ENCODE assay signal across 8 mouse cellular contexts in the genomic region with DNA sequence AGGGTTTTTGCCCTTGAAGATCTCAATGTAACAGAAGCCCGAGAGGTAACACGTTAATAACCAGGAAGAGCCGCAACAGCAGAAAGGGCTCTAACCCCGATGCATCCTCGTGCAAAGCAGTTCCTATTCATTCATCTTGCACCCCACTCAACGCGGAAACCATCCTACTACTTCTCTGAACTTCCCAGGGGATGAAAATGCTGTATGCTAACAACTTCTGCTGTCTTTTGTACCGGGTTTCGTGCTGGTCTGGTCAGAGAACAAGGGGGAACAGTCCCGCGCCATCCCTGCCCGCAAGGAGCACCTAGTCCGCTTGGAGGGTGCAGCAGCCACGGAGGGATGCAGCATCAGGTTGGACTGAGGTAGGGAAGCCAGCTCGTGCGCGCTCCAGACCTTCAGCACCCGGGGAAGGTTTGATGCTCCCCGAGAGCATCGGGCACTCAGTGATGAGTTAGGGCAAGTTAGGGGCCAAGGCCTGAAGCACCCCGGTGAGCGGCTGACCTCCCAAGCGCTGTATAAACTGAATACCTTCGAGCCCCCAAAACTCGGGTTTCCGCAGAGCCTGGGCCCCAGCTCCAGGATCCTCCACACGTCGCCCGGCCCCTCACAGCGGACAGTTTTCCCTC. TPM values are rescaled to one million over a fixed set of nuclear protein-coding genes. Genes with fewer than 3 reads are reported as not detected.
DNase-seq lines count a peak whose midpoint lies in the region; ATAC-seq and TF ChIP-seq lines count a peak whose summit lies in the region.

No protein-coding gene starts in this region.

- no peaks in the 10 kb centered on the region for H3K27me3 ChIP-seq in embryonic facial prominence, embryonic 11.5 days (ENCODE audit: control insufficient read depth, insufficient read depth, low read length)
- no peaks in the 10 kb centered on the region for H3K27me3 ChIP-seq in heart, embryonic 16.5 days (ENCODE audit: control insufficient read depth, insufficient read depth, low read length)
- no peaks in the 10 kb centered on the region for H3K27me3 ChIP-seq in small intestine, adult 2 months (ENCODE audit: control insufficient read depth, insufficient read depth, low read length)

- intact Hi-C loops in gastrocnemius, adult 2 months (cut with DNase I): loop anchor here (5.0 kb wide), 1 partner anchor 80 kb away; the partner anchor contains the start of gene Fam76a

- peak overlapping the region; percentile 88 for H3K27ac ChIP-seq in gastrocnemius, adult 2 months
- H3K27ac ChIP-seq in embryonic facial prominence, embryonic 11.5 days (replicated peaks; ENCODE audit: low read depth, low read length): peak overlapping the region; percentile 7; the same call in 1 of the 2 replicates
- H3K27ac ChIP-seq in heart, embryonic 16.5 days (ENCODE audit: low read length): peak overlapping the region; percentile 68
- H3K27ac ChIP-seq in small intestine, adult 2 months (ENCODE audit: insufficient read depth, low read depth, low read length): no peak overlapping the region

- peak overlapping the region; percentile 90 for H3K9ac ChIP-seq in embryonic facial prominence, embryonic 11.5 days (replicated peaks; ENCODE audit: low read length)
- peak overlapping the region; percentile 93 for H3K9ac ChIP-seq in heart, embryonic 16.5 days (ENCODE audit: low read length)

- peaks cover 3% of the 10 kb centered on the region for H3K36me3 ChIP-seq in embryonic facial prominence, embryonic 11.5 days (replicated peaks; ENCODE audit: control insufficient read depth, insufficient read depth, low read depth, low read length)
- H3K36me3 ChIP-seq in heart, embryonic 16.5 days (ENCODE audit: control insufficient read depth, insufficient read depth): peaks cover 21% of the 10 kb centered on the region
- H3K36me3 ChIP-seq in small intestine, adult 2 months (ENCODE audit: control insufficient read depth, insufficient read depth, low read length): peaks cover 9% of the 10 kb centered on the region

- H3K9me3 ChIP-seq in embryonic facial prominence, embryonic 11.5 days (replicated peaks; ENCODE audit: control insufficient read depth, low read length): no peaks in the 10 kb centered on the region
- no peaks in the 10 kb centered on the region for H3K9me3 ChIP-seq in heart, embryonic 16.5 days (replicated peaks; ENCODE audit: control insufficient read depth, low read length)

- TF ChIP-seq CTCF in gastrocnemius, adult 2 months (IDR thresholded peaks at IDR 0.05): no peak
- no peak for TF ChIP-seq CTCF in small intestine, adult 2 months (IDR thresholded peaks at IDR 0.05; ENCODE audit: extremely low read depth, insufficient read length, insufficient replicate concordance, low read depth, low read length)

- H3K4me2 ChIP-seq in embryonic facial prominence, embryonic 11.5 days (ENCODE audit: low read depth, low read length): peak overlapping the region; percentile 49
- H3K4me2 ChIP-seq in heart, embryonic 16.5 days (ENCODE audit: low read depth, low read length): peak overlapping the region; percentile 91

- H3K4me1 ChIP-seq in embryonic facial prominence, embryonic 11.5 days (ENCODE audit: control insufficient read depth, insufficient read depth, low read length): no peaks in the 10 kb centered on the region; the same call in 1 of the 2 replicates
- peaks cover 10% of the 10 kb centered on the region for H3K4me1 ChIP-seq in heart, embryonic 16.5 days (ENCODE audit: control insufficient read depth, insufficient read depth, low read length)
- no peaks in the 10 kb centered on the region for H3K4me1 ChIP-seq in small intestine, adult 2 months (ENCODE audit: control insufficient read depth, insufficient read depth, insufficient read length, low read length)

- no peak for TF ChIP-seq POLR2A in small intestine, adult 2 months (IDR thresholded peaks at IDR 0.05; ENCODE audit: low read depth, low read length)

- ATAC-seq in embryonic facial prominence, embryonic 11.5 days (replicated peaks; ENCODE audit: insufficient number of reproducible peaks, low FRiP score, low TSS enrichment, low read depth): peak; percentile 50; the same call in 1 of the 2 replicates
- ATAC-seq in heart, embryonic 16.5 days (replicated peaks; ENCODE audit: extremely low read depth, insufficient read depth, low FRiP score): 0 out of 2 replicates have a peak, but pooled peaks have one; percentile 5
- ATAC-seq in megakaryocyte progenitor cell, adult 5-6 weeks (replicated peaks; ENCODE audit: poor library complexity): peak; percentile 41

- DNase-seq in gastrocnemius, adult 2 months: peak; percentile 26
- no peak for DNase-seq in gastrocnemius, adult 8-10 months (ENCODE audit: low spot score in 2 of 2)
- DNase-seq in adrenal gland, postnatal 10 days: peak; percentile 36
- DNase-seq in embryonic facial prominence, embryonic 11.5 days (ENCODE audit: low spot score): peak; percentile 26
- peak; percentile 10 to 24 for DNase-seq in layer of hippocampus, postnatal 14 days (ENCODE audit: low spot score in 2 of 2)

- 1% methylated on average over 30 of the region's 30 CpGs for WGBS in embryonic facial prominence, embryonic 11.5 days
- WGBS in heart, embryonic 16.5 days: under 1% methylated on average over 30 of the region's 30 CpGs
- under 1% methylated on average over 30 of the region's 30 CpGs for WGBS in small intestine, adult 2 months

- H3K4me3 ChIP-seq in gastrocnemius, adult 2 months: peak overlapping the region; percentile 72
- peak overlapping the region; percentile 70 for H3K4me3 ChIP-seq in embryonic facial prominence, embryonic 11.5 days (ENCODE audit: low read depth, low read length)
- H3K4me3 ChIP-seq in heart, embryonic 16.5 days (ENCODE audit: low read length): peak overlapping the region; percentile 89
- peak overlapping the region; percentile 77 for H3K4me3 ChIP-seq in small intestine, adult 2 months (ENCODE audit: low read depth, low read length)

RNA-seq across cellular contexts. Expression of gene Ppp1r8, which starts 0.6 kb away (rescaled TPM):
- total RNA-seq in gastrocnemius, adult 2 months (2021): 10 to 100 TPM; 13.6 to 14.8 TPM
- total RNA-seq in gastrocnemius, adult 8-10 months (2022): 10 to 100 TPM; 11.9 to 16.5 (median 12.9) TPM
- total RNA-seq in adrenal gland, postnatal 10 days (2021): 10 to 100 TPM; 41.6 to 44.6 TPM
- polyA plus RNA-seq in embryonic facial prominence, embryonic 11.5 days (2014; fragmentation: Nextera tagmentation; extraction: Ambion mirVana): 117 and 124 TPM in 2 replicates
- 37.1 and 42.9 TPM in 2 replicates for polyA plus RNA-seq in heart, embryonic 16.5 days (2015; fragmentation: Nextera tagmentation; extraction: Ambion mirVana)
- 10 to 100 TPM; 44.1 to 44.9 TPM for total RNA-seq in layer of hippocampus, postnatal 14 days (2021)
- total RNA-seq in megakaryocyte progenitor cell, adult 5-6 weeks (2015): 36.1 and 42.9 TPM in 2 replicates
- total RNA-seq in megakaryocyte progenitor cell, adult 5-6 weeks (2017): 62.9 and 71.0 TPM in 2 replicates
- 8.0 and 15.6 TPM in 2 replicates for polyA plus RNA-seq in small intestine, adult 2 months (2012; rRNA removed)

RNA-seq across cellular contexts. Expression of gene Stx12, which starts 41.9 kb away (rescaled TPM):
- 10 to 100 TPM; 24.1 to 25.7 TPM for total RNA-seq in gastrocnemius, adult 2 months (2021)
- total RNA-seq in gastrocnemius, adult 8-10 months (2022): 10 to 100 TPM; 26.7 to 28.9 (median 27.8) TPM
- total RNA-seq in adrenal gland, postnatal 10 days (2021): 10 to 100 TPM; 52.0 to 53.2 TPM
- polyA plus RNA-seq in embryonic facial prominence, embryonic 11.5 days (2014; fragmentation: Nextera tagmentation; extraction: Ambion mirVana): 82.1 and 84.8 TPM in 2 replicates
- polyA plus RNA-seq in heart, embryonic 16.5 days (2015; fragmentation: Nextera tagmentation; extraction: Ambion mirVana): 53.5 and 56.9 TPM in 2 replicates
- total RNA-seq in layer of hippocampus, postnatal 14 days (2021): 100 to 1,000 TPM; 104 to 105 TPM
- total RNA-seq in megakaryocyte progenitor cell, adult 5-6 weeks (2015): 34.4 and 36.5 TPM in 2 replicates
- 31.3 and 33.1 TPM in 2 replicates for total RNA-seq in megakaryocyte progenitor cell, adult 5-6 weeks (2017)
- polyA plus RNA-seq in small intestine, adult 2 months (2012; rRNA removed): 8.6 and 18.9 TPM in 2 replicates

RNA-seq across cellular contexts. Expression of gene Themis2, which starts 46.2 kb away (rescaled TPM):
- total RNA-seq in gastrocnemius, adult 2 months (2021): under 1 TPM; 0.69 to 0.70 TPM
- total RNA-seq in gastrocnemius, adult 8-10 months (2022): under 1 TPM; 0.41 to 0.58 (median 0.50) TPM
- 1 to 10 TPM; 3.5 to 5.6 TPM for total RNA-seq in adrenal gland, postnatal 10 days (2021)
- 0.63 and 1.0 TPM in 2 replicates for polyA plus RNA-seq in embryonic facial prominence, embryonic 11.5 days (2014; fragmentation: Nextera tagmentation; extraction: Ambion mirVana)
- polyA plus RNA-seq in heart, embryonic 16.5 days (2015; fragmentation: Nextera tagmentation; extraction: Ambion mirVana): 1.2 and 1.9 TPM in 2 replicates
- under 1 TPM; 0.53 to 0.55 TPM for total RNA-seq in layer of hippocampus, postnatal 14 days (2021)
- total RNA-seq in megakaryocyte progenitor cell, adult 5-6 weeks (2015): 27.5 and 35.0 TPM in 2 replicates
- total RNA-seq in megakaryocyte progenitor cell, adult 5-6 weeks (2017): 18.9 and 23.6 TPM in 2 replicates
- polyA plus RNA-seq in small intestine, adult 2 months (2012; rRNA removed): 4.0 and 4.9 TPM in 2 replicates

Comparison
In these comparisons a context has a peak if more than half of its experiments do, and no peak if none do; other contexts are left out.
1. DNase-seq: peak in gastrocnemius, adult 2 months (single experiment), adrenal gland, postnatal 10 days (single experiment), embryonic facial prominence, embryonic 11.5 days (single experiment) and layer of hippocampus, postnatal 14 days (2 of 2); none in gastrocnemius, adult 8-10 months (0 of 2).
2. Peak in every context shown above with its lines, with median percentiles within 50 percentile points of each other: H3K4me3 ChIP-seq and ATAC-seq.